Mouse (Mus musculus): Measurements from ENCODE around the gene Snapc1.

DNA sequence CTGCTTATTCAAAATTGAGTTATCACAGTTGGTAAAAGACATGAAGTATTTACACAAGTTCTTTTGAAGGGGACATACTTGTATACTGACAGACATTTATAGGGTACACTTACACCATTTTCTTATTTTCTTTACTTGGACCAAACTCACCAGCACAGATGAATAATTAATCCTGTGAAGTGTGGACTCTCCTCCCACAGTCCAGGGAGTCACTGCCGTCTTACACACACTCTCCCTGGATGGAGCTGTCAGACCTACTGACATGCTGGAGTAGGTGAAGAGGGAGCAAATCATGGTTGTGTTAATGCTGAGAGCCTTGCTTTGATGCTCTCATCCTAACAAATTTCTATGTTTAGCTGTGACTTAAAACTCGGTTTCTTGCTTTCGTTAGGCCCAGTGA lies 34.0 kb upstream of the Snapc1 start:
- TF ChIP-seq CTCF (IDR thresholded peaks at IDR 0.05) = no peak
- no peak for TF ChIP-seq EP300 (IDR thresholded peaks at IDR 0.05)

Measured in lung, postnatal 0 days (tissue).